Mouse (Mus musculus): ENCODE results near the gene Gm8279.
"Not testable (repeated sequence)": the region's sequence is repeated elsewhere in the genome, so short reads cannot be mapped to it uniquely, and the experiment has no call there.

The Gm8279 gene

DNA sequence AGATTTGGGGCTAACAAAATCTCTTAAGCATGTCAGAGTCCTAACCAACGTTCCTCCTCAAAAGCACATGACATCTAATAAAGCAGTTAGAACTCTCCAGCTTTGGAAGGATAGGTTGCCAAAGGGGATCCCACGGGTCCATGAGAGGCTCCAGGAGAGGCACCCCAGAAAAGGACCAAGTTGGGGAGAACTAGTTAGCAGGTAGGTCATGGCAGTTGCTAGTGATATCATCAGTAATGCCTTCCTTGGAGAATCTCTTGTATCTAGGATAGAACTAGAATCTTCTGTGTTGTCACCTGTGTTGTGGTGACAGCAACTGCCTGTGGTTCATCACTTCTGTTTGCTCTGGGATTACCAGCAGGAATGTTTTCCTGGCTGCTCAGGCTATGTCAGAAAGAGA, at the start of gene Gm8279:
Gm8279 (plus strand) TSS at position 301 of the 400 bp plus-strand sequence.
- not testable (repeated sequence) for DNase-seq

DNA sequence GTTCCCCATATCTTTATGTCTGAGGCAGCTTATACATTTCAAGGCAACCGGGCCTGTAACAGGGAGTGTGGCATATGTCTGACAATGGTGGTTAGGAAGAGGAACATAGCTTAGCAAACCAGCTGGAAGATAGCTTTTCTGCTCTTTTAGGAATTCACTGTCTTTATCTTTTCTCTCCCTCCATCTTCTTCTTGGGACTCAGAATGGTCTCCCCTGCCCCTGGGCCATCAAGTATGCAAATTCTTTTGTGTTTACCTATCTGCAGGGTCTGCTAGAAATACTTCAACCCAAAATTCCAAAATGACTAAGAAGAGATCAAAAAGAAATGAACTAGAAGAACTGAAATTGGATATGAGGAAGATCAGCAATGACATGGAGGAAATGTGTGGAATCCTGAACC, 32.9 kb downstream of the Gm8279 start, which contains the start of gene Gm3317:
Gm3317 (plus strand) TSS at position 301 of the 400 bp plus-strand sequence.
- not testable (repeated sequence) for DNase-seq

DNA sequence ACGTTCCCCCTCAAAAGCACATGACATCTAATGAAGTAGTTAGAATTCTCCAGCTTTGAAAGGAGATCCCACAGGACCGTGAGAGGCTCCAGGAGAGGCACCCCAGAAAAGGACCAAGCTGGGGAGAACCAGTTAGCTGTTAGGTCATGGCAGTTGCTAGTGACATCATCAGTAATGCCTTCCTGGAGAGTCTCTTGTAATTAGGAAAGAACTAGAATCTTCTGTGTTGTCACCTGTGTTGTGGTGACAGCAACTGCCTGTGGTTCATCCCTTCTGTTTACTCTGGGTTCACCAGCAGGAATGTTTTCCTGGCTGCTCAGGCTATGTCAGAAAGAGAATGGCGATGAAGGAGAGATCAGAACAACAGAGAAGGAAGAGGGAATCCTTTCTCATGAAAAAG, 54.2 kb downstream of the Gm8279 start, which contains the start of gene Gm8271:
Gm8271 (plus strand) TSS at position 301 of the 400 bp plus-strand sequence.
- DNase-seq: not testable (repeated sequence)
